Mouse (Mus musculus): ENCODE data around the gene Pgap2. TPM values are rescaled to one million over a fixed set of nuclear protein-coding genes. Genes with fewer than 3 reads are reported as not detected.

Pgap2 gene
- 82.9 and 84.7 TPM in 2 replicates for polyA plus RNA-seq (2015; fragmentation: Nextera tagmentation; extraction: Ambion mirVana)

GRCm38 (mm10) chr7:102209756-102210721 is at the start of gene Pgap2, which contains the start of gene Nup98:
Gene Pgap2, plus strand, starts transcription at chr7:102210208.
Gene Nup98, minus strand, starts transcription at chr7:102210176.
- 0 out of 2 replicates have a peak, but pooled peaks cover 3% of the 10 kb centered on the region for H3K36me3 ChIP-seq (ENCODE audit: insufficient read depth, low read length)
- no peaks in the 10 kb centered on the region for H3K27me3 ChIP-seq (ENCODE audit: insufficient read depth, low read length)
- H3K4me2 ChIP-seq (replicated peaks; ENCODE audit: low read depth, low read length): peak within 1 kb of the TSS; percentile 83
- WGBS: under 1% methylated on average over 73 of the region's 87 CpGs
- ATAC-seq (ENCODE audit: low FRiP score, low TSS enrichment): peak; percentile 99
- peak within 1 kb of the TSS; percentile 88 for H3K4me3 ChIP-seq (ENCODE audit: low read length)
- peaks cover 17% of the 10 kb centered on the region; the same call in 1 of the 2 replicates for H3K4me1 ChIP-seq (ENCODE audit: insufficient read depth, low read length)
- no peaks in the 10 kb centered on the region for H3K9me3 ChIP-seq (ENCODE audit: low read length)
- H3K27ac ChIP-seq (ENCODE audit: low read length): peak within 1 kb of the TSS; percentile 95
- peak within 1 kb of the TSS; percentile 92 for H3K9ac ChIP-seq (replicated peaks; ENCODE audit: low read length)

GRCm38 (mm10) chr7:102170300-102170699 is 39.7 kb upstream of the Pgap2 start:
- H3K4me1 ChIP-seq (ENCODE audit: insufficient read depth, low read length): no peaks in the 10 kb centered on the region
- no peak overlapping the region for H3K9ac ChIP-seq (replicated peaks; ENCODE audit: low read length)
- no peaks in the 10 kb centered on the region for H3K27me3 ChIP-seq (ENCODE audit: insufficient read depth, low read length)
- H3K27ac ChIP-seq (ENCODE audit: low read length): no peak overlapping the region
- H3K4me3 ChIP-seq (ENCODE audit: low read length): no peak overlapping the region
- no peak for ATAC-seq (ENCODE audit: low FRiP score, low TSS enrichment)
- no peak overlapping the region for H3K4me2 ChIP-seq (replicated peaks; ENCODE audit: low read depth, low read length)
- no peaks in the 10 kb centered on the region for H3K9me3 ChIP-seq (ENCODE audit: low read length)
- peaks cover 17% of the 10 kb centered on the region for H3K36me3 ChIP-seq (ENCODE audit: insufficient read depth, low read length)

DNA sequence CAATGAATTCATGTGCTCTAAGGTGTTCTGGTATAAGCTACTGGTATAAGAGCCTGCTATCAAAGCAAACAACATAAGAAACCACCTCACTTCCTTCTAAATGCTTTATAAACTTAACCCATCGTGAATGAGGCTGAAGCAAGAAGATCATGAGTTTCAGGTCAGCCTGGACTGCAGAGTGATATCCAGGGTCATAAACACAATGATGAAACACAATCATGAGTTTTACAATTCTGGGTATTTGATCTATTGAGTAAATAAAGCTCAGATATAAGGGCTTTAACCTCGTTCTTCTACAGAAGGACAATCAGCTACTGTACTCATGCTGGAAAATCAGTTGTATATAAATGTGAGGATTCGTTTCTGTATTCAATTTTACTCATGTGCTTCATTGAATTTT is 26.2 kb upstream of the Pgap2 start:
- no peak for ATAC-seq (ENCODE audit: low FRiP score, low TSS enrichment)
- H3K36me3 ChIP-seq (ENCODE audit: insufficient read depth, low read length): peaks cover 48% of the 10 kb centered on the region
- H3K27me3 ChIP-seq (ENCODE audit: insufficient read depth, low read length): no peaks in the 10 kb centered on the region
- no peak overlapping the region for H3K27ac ChIP-seq (ENCODE audit: low read length)
- no peaks in the 10 kb centered on the region for H3K9me3 ChIP-seq (ENCODE audit: low read length)
- no peak overlapping the region for H3K4me3 ChIP-seq (ENCODE audit: low read length)
- H3K4me1 ChIP-seq (ENCODE audit: insufficient read depth, low read length): no peaks in the 10 kb centered on the region
- no peak overlapping the region for H3K9ac ChIP-seq (replicated peaks; ENCODE audit: low read length)
- WGBS: 90% methylated on average over 3 of the region's 3 CpGs
- H3K4me2 ChIP-seq (replicated peaks; ENCODE audit: low read depth, low read length): no peak overlapping the region

DNA sequence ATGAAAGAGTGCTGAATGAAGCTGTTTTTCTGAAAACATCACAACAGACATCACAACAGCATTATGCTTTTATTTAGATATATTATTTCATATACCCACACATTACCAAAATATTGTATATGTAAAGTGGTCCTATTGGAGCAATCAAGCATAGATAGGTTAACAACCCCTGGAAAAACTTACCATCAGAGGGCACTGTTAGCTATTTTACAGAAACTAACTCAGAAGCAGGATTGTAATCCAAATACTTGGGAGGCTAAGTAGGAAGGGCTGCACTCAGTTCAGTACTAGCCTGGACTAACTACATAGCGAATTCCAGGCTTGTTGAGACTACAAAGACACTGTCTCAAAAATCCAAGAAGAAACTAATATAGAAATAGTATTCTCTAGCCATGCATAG is 17.7 kb upstream of the Pgap2 start:
- H3K4me2 ChIP-seq (replicated peaks; ENCODE audit: low read depth, low read length): no peak overlapping the region
- H3K4me1 ChIP-seq (ENCODE audit: insufficient read depth, low read length): no peaks in the 10 kb centered on the region
- no peaks in the 10 kb centered on the region for H3K9me3 ChIP-seq (ENCODE audit: low read length)
- no peak overlapping the region for H3K9ac ChIP-seq (replicated peaks; ENCODE audit: low read length)
- peaks cover 33% of the 10 kb centered on the region for H3K36me3 ChIP-seq (ENCODE audit: insufficient read depth, low read length)
- H3K27ac ChIP-seq (ENCODE audit: low read length): no peak overlapping the region
- ATAC-seq (ENCODE audit: low FRiP score, low TSS enrichment): no peak
- 96% methylated on average over 1 of the region's 1 CpGs for WGBS
- H3K27me3 ChIP-seq (ENCODE audit: insufficient read depth, low read length): no peaks in the 10 kb centered on the region
- no peak overlapping the region for H3K4me3 ChIP-seq (ENCODE audit: low read length)

DNA sequence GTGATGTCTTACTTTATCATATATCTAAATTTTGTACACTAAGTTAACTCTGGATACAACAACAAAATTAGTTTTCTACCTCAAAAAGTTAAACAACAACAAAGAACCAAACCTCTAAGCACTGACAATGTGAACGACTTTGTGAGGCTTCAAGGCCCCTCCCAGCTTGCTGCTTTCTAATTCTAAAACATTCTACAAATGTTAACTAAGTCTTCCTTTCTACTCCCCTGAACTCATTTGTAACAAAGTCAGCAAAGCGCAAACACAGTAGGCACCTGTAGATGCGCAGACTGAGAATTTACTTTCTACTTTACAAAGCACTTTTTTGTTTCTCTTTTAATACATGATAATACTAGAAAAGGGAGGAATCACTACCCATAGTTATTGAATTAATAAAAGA is 9.4 kb upstream of the Pgap2 start:
- H3K4me1 ChIP-seq (ENCODE audit: insufficient read depth, low read length): no peaks in the 10 kb centered on the region
- no peak overlapping the region for H3K9ac ChIP-seq (replicated peaks; ENCODE audit: low read length)
- 79% methylated on average over 3 of the region's 3 CpGs for WGBS
- no peaks in the 10 kb centered on the region for H3K27me3 ChIP-seq (ENCODE audit: insufficient read depth, low read length)
- no peaks in the 10 kb centered on the region for H3K9me3 ChIP-seq (ENCODE audit: low read length)
- ATAC-seq (ENCODE audit: low FRiP score, low TSS enrichment): no peak
- no peak overlapping the region for H3K4me2 ChIP-seq (replicated peaks; ENCODE audit: low read depth, low read length)
- H3K36me3 ChIP-seq (ENCODE audit: insufficient read depth, low read length): no peaks in the 10 kb centered on the region
- H3K4me3 ChIP-seq (ENCODE audit: low read length): no peak overlapping the region
- H3K27ac ChIP-seq (ENCODE audit: low read length): no peak overlapping the region

GRCm38 (mm10) chr7:102200996-102201785 is 8.8 kb upstream of the Pgap2 start:
- H3K4me3 ChIP-seq (ENCODE audit: low read length): no peak overlapping the region
- no peak overlapping the region for H3K27ac ChIP-seq (ENCODE audit: low read length)
- no peaks in the 10 kb centered on the region for H3K9me3 ChIP-seq (ENCODE audit: low read length)
- H3K9ac ChIP-seq (replicated peaks; ENCODE audit: low read length): no peak overlapping the region
- H3K4me1 ChIP-seq (ENCODE audit: insufficient read depth, low read length): no peaks in the 10 kb centered on the region
- no peaks in the 10 kb centered on the region for H3K27me3 ChIP-seq (ENCODE audit: insufficient read depth, low read length)
- H3K4me2 ChIP-seq (replicated peaks; ENCODE audit: low read depth, low read length): no peak overlapping the region
- H3K36me3 ChIP-seq (ENCODE audit: insufficient read depth, low read length): no peaks in the 10 kb centered on the region
- no peak for ATAC-seq (ENCODE audit: low FRiP score, low TSS enrichment)

DNA sequence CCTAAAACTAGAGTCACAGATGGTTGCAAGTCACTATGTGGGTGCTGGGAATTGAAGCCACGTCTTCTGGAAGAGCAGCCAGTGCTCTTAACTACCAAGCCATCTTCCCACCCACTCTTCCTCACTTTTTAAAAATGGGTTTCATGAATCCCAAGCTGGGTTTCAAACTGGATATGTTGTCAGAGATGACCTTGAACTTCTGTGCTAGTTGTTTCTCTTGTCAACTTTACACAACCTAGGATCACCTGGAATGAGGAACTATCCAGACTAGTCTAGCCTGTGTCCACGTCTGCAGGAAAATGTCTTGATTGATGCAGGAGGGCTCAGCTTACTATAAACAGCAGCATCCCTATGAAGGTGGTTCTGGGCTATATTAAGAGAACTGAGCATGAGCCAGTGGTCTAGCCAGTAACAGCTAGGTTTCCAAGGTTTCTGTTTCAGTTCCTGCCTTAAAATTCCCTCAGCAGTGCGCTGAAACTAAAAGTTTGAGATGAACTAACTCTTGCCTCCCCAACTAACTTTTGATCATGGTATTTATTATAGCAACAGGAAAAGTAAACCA is 5.6 kb upstream of the Pgap2 start:
- no peak overlapping the region for H3K4me3 ChIP-seq (ENCODE audit: low read length)
- H3K4me2 ChIP-seq (replicated peaks; ENCODE audit: low read depth, low read length): no peak overlapping the region
- H3K27me3 ChIP-seq (ENCODE audit: insufficient read depth, low read length): no peaks in the 10 kb centered on the region
- no peaks in the 10 kb centered on the region for H3K9me3 ChIP-seq (ENCODE audit: low read length)
- ATAC-seq (ENCODE audit: low FRiP score, low TSS enrichment): no peak
- 0 out of 2 replicates have a peak, but pooled peaks cover 3% of the 10 kb centered on the region for H3K36me3 ChIP-seq (ENCODE audit: insufficient read depth, low read length)
- H3K9ac ChIP-seq (replicated peaks; ENCODE audit: low read length): no peak overlapping the region
- H3K27ac ChIP-seq (ENCODE audit: low read length): no peak overlapping the region
- 79% methylated on average over 3 of the region's 3 CpGs for WGBS
- H3K4me1 ChIP-seq (ENCODE audit: insufficient read depth, low read length): peaks cover 15% of the 10 kb centered on the region; the same call in 1 of the 2 replicates

- Histone ChIP-seq H3K27me3 (ENCODE audit: insufficient read depth, low read length) (no peaks in the 10 kb centered on the region), H3K4me3 (ENCODE audit: low read length) (no peak overlapping the region), H3K27ac (ENCODE audit: low read length) (no peak overlapping the region), H3K36me3 (ENCODE audit: insufficient read depth, low read length) (0 out of 2 replicates have a peak, but pooled peaks cover 3% of the 10 kb centered on the region), H3K9me3 (ENCODE audit: low read length) (no peaks in the 10 kb centered on the region), H3K4me1 (ENCODE audit: insufficient read depth, low read length) (peaks cover 15% of the 10 kb centered on the region; the same call in 1 of the 2 replicates), H3K9ac (replicated peaks; ENCODE audit: low read length) (no peak overlapping the region), H3K4me2 (replicated peaks; ENCODE audit: low read depth, low read length) (no peak overlapping the region)
- 63% methylated on average over 1 of the region's 1 CpGs for WGBS
- no peak for ATAC-seq (ENCODE audit: low FRiP score, low TSS enrichment)
Observed at GRCm38 (mm10) chr7:102205646-102206045, 4.4 kb upstream of the Pgap2 start.

DNA sequence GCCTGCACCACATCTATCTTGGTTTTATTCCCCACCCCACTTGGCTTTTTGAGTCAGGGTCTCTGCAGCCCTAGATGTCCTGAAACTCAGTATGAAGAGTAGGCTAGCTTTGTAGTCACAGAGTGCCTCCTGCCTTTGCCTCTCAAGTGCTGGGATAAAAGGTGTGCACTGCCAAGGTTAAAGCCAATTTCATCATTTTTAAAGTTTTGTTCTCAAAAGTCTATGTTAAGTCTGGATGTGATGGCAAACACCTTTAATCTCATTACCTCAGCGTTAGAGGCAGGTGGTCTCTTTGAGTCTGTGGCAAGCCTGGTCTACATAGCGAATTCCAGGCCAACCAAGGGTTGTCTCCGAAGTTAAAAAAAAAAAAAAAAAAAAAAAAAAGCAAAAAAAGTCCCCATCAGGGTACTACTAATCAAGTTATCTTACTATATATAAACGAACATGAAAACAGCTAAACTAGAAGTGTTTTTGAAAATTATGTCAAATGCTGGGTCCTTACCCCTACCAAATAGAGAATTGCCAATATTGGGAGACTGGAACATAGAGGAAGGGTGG is 1.1 kb upstream of the Pgap2 start:
- ATAC-seq (ENCODE audit: low FRiP score, low TSS enrichment): no peak
- H3K36me3 ChIP-seq (ENCODE audit: insufficient read depth, low read length): 0 out of 2 replicates have a peak, but pooled peaks cover 3% of the 10 kb centered on the region
- peak overlapping the region; percentile 92 for H3K9ac ChIP-seq (replicated peaks; ENCODE audit: low read length)
- no peaks in the 10 kb centered on the region for H3K27me3 ChIP-seq (ENCODE audit: insufficient read depth, low read length)
- 41% methylated on average over 4 of the region's 4 CpGs for WGBS
- H3K4me3 ChIP-seq (ENCODE audit: low read length): peak overlapping the region; percentile 88
- peak overlapping the region; percentile 83 for H3K4me2 ChIP-seq (replicated peaks; ENCODE audit: low read depth, low read length)
- H3K9me3 ChIP-seq (ENCODE audit: low read length): no peaks in the 10 kb centered on the region
- H3K4me1 ChIP-seq (ENCODE audit: insufficient read depth, low read length): peaks cover 17% of the 10 kb centered on the region; the same call in 1 of the 2 replicates
- H3K27ac ChIP-seq (ENCODE audit: low read length): no peak overlapping the region

Measured in kidney, embryonic 16.5 days (tissue).